Mouse (Mus musculus) T-cell, adult 66 days (primary cell): ENCODE results near the gene Pla2g10. TPM values are rescaled to one million over a fixed set of nuclear protein-coding genes. Genes with fewer than 3 reads are reported as not detected.

Source experiments
- total RNA-seq, 2 experiments: library from RNA; stranded (reverse); gene quantifications; 3 replicates in 1 of 2; 4 replicates in 1 of 2; pipeline ENCODE4 v1.2.4; 2023

Pla2g10 gene
- total RNA-seq = not detected

DNA sequence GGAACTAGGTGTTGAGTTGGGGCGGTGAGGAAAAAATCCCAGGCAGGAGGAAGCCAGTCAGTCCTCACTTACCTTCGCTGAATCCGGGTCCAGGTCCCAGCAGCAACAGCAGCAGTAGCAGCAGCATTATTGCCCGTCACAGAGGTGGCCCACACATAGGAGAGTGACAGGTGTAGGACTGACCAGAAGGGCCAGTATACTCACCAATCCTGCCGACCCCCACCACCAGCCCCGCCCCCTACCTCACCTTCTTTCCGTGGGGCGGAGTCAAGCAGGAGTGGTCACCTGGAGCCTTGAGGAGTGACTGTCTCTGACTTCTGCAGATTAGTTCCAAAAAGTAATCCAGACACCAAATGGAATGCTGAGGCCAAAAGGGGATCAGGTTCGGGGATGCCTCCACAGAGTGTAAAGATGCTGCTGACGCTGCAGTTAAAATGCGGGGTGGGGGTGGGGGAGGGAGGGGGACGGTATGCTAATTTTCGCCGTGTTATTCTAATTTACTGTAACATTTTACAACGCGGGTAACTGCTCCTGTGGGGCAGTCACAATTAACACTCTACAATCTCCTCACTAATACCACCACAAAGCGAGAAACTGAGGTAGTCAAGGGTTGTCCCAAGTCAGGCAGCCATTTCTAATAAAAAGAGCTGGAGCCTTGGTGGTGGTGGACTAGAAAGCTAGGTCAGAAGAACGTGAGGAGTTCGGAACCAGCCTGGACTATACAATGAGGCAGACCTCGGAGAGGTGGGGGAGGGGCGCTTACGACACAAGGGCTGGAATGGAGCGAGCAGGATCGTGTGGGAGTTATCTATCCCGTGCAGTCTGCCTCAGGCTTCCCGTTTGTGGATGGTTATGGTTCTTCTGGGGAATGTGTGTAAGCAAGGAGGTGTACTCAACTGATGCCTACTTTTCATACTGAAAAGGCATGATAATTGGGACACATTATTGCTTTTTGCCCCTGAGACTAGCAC lies at the start of gene Pla2g10:
TSS of gene Pla2g10 (minus strand) at position 699 of the 971 bp plus-strand sequence.

DNA sequence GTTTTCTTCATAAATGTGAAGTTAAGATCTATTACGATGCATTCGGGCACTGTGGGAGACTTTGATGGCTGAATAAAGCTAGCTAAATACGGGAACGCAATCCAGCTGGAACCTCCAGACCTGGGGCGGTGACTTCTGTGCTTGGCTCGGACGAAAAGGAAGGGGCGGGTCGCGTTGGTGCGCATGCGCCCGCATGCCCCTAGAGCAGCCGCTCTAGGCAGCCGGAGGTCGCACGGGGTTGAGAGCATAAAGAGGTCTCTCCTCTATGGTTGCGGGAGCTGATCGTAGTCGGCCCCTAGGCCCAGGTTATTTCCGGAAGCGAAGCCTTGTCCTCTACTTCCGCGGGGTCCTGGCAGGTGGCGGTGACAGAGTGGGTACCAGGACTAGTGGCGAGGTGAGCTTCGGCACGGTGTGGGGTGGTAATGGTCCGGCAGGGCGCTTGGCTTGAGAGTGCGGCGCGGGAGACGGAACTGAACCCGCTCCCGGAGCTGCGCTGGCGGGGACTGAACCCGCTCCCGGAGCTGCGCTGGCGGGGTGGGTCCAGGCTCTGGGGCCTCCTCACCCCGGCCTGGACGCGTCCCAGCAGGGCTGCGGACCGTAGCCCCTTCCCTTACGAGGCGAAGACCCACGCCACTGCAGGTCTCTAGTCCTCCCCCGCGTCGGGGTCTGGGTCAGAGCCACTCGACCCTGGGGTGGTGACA lies 58.9 kb downstream of the Pla2g10 start, which contains the start of the genes Bfar and 3110001I22Rik:
TSS of gene Bfar (plus strand) at position 174 of the 701 bp plus-strand sequence.
TSS of gene 3110001I22Rik (plus strand) at position 245 of the 701 bp plus-strand sequence.

DNA sequence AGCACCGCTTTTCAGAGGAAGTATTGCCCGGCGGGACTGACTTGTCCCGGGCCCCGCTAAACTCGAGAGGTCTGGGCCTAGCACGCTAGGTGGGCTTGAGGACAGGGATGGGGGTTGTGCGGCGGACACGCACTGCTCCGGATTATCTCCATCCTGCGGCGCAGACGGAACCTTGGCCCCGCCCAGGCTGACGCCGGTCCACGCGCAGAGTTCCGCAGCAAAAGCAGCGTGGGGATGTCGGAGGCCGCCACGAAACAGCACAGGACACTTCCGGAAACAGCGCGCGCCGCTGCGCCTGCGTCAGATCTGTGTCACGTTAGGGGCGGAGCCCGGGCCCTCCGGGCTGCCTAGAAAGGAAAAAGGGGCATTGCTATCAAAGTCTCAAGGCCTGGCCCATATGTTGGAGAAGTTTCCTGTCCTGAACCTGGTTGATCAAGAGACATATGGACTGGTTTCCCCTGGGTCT lies 62.9 kb downstream of the Pla2g10 start, which contains the start of gene Parn:
TSS of gene Parn (minus strand) at position 293 of the 466 bp plus-strand sequence.

Other genes with a start within 250 kb of the Pla2g10 start
- 10 to 100 TPM; 36.4 to 37.6 TPM for gene Parn, start 62.8 kb downstream of the Pla2g10 start, total RNA-seq
- gene Bfar, start 59.1 kb downstream of the Pla2g10 start, total RNA-seq = 10 to 100 TPM; 55.8 to 65.8 TPM
- gene 3110001I22Rik, start 59.1 kb downstream of the Pla2g10 start, total RNA-seq = 10 to 100 TPM; 16.6 to 17.5 TPM
- gene Rrn3, start 49.7 kb upstream of the Pla2g10 start, total RNA-seq = 10 to 100 TPM; 33.0 to 34.9 TPM
- gene Ntan1, start 87.9 kb upstream of the Pla2g10 start, total RNA-seq = 10 to 100 TPM; 65.7 to 74.5 TPM
- gene Pdxdc1, start 172.1 kb upstream of the Pla2g10 start, total RNA-seq = 10 to 100 TPM; 66.8 to 77.9 TPM
- under 1 TPM; 0.47 to 0.52 TPM for gene Mpv17l, start 172.2 kb upstream of the Pla2g10 start, total RNA-seq